Mouse (Mus musculus): ENCODE measurements around the gene Tor2a.

DNA sequence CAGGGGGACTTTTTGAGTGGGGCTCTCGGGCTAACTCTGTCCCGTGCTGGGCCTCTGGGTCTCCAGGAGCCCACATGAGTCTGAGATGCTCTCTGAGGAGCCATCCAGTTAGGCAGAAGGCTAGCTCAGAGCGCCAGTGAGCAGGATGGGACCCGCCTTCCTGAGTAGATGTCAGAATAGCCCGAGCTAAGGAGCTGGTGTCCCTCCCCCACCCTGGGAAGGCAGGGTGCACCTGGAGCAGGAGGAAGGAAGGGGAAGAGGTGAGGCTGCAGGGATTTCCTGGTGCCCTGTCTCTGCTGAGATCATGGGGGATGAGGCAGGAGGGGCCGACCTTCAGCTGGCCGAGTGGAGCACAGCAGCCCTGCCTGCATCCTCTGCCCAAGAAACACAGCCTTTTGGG is 28.6 kb upstream of the Tor2a start:
- TF ChIP-seq TBP (conservative IDR thresholded peaks at IDR 0.05; ENCODE audit: low read depth, low read length) (no peak), E2F4 (IDR thresholded peaks at IDR 0.05; ENCODE audit: insufficient replicate concordance, low read depth, low read length) (no peak), SIN3A (IDR thresholded peaks at IDR 0.05; ENCODE audit: low read length) (no peak), NELFE (IDR thresholded peaks at IDR 0.05; ENCODE audit: low read depth, low read length) (no peak), CHD1 (IDR thresholded peaks at IDR 0.05; ENCODE audit: low read depth, low read length) (no peak), ETS1 (conservative IDR thresholded peaks at IDR 0.05; ENCODE audit: low read depth, low read length) (no peak), POLR2A (IDR thresholded peaks at IDR 0.05; ENCODE audit: low read depth, low read length) (no peak), RCOR1 (conservative IDR thresholded peaks at IDR 0.05; ENCODE audit: low read depth, low read length) (no peak)

Measured in CH12.LX (cell line).